Mouse (Mus musculus): Measurements from ENCODE around the gene Rhebl1. TPM values are rescaled to one million over a fixed set of nuclear protein-coding genes. Genes with fewer than 3 reads are reported as not detected.
"Not testable (repeated sequence)": the region's sequence is repeated elsewhere in the genome, so short reads cannot be mapped to it uniquely, and the experiment has no call there.

The Rhebl1 gene
- polyA plus RNA-seq, 1 experiment from 2014 or later: 6.1 TPM

DNA sequence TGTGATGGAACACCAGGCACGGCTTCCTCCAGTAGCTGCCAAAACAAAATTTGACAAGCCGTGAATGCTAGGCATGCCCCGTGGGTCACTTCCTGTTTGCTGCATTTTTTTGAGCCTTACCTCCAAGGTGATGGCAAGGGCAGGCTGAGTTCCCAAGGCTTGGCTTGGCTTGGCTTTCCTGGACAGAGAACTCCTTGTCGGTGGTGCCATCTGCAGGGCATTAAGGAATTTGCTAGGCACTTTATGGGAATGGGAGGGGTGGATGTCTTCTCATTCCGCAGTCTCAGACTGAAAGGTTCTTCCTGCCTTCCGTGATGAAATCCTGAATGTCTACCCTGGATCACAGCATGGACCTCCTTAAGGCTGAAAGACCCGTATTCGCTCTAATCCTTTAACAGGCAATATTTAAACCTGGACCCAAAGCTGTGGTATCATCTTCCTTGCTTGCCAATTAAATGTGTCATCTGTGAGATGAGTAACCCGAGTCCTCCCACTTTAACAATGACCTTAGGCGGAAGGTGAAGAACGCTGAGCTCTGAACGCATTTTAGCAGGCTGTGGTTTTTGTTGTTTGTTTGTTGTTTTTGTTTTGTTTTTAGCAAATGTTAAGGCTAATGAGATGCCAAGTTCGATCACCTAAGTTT lies 34.4 kb upstream of the Rhebl1 start:
- WGBS: 16% methylated on average over 13 of the region's 13 CpGs
- peak overlapping the region; percentile 44 for H3K4me2 ChIP-seq
- peaks cover 10% of the 10 kb centered on the region; the same call in 1 of the 2 replicates for H3K4me1 ChIP-seq (replicated peaks)
- H3K9ac ChIP-seq: no peak overlapping the region
- peak overlapping the region; percentile 16; the same call in 1 of the 2 replicates for H3K27ac ChIP-seq (ENCODE audit: poor library complexity, severe bottlenecking)
- H3K4me3 ChIP-seq: no peak overlapping the region
- peak; percentile 76 for ATAC-seq (ENCODE audit: insufficient number of reproducible peaks, low FRiP score)
- peaks cover 15% of the 10 kb centered on the region for H3K36me3 ChIP-seq
- no peaks in the 10 kb centered on the region for H3K9me3 ChIP-seq (replicated peaks)
- H3K27me3 ChIP-seq (replicated peaks): no peaks in the 10 kb centered on the region

- no peak overlapping the region for H3K9ac ChIP-seq
- no peak overlapping the region for H3K4me2 ChIP-seq
- 85% methylated on average over 5 of the region's 5 CpGs for WGBS
- H3K27ac ChIP-seq (ENCODE audit: poor library complexity, severe bottlenecking): no peak overlapping the region
- ATAC-seq (ENCODE audit: insufficient number of reproducible peaks, low FRiP score): no peak
- H3K27me3 ChIP-seq (replicated peaks): no peaks in the 10 kb centered on the region
- H3K4me3 ChIP-seq: no peak overlapping the region
- peaks cover 10% of the 10 kb centered on the region; the same call in 1 of the 2 replicates for H3K4me1 ChIP-seq (replicated peaks)
- peaks cover 11% of the 10 kb centered on the region for H3K36me3 ChIP-seq
- no peaks in the 10 kb centered on the region for H3K9me3 ChIP-seq (replicated peaks)
These were observed 33.2 kb upstream of the Rhebl1 start for GRCm38 (mm10) chr15:98927566-98927965.

GRCm38 (mm10) chr15:98924682-98925081 lies 30.3 kb upstream of the Rhebl1 start:
- Histone ChIP-seq H3K4me1 (replicated peaks) (0 out of 2 replicates have a peak, but pooled peaks cover 6% of the 10 kb centered on the region), H3K4me2 (no peak overlapping the region), H3K9me3 (replicated peaks) (no peaks in the 10 kb centered on the region), H3K36me3 (no peaks in the 10 kb centered on the region), H3K9ac (no peak overlapping the region), H3K27ac (ENCODE audit: poor library complexity, severe bottlenecking) (no peak overlapping the region), H3K27me3 (replicated peaks) (no peaks in the 10 kb centered on the region), H3K4me3 (no peak overlapping the region)
- no peak for ATAC-seq (ENCODE audit: insufficient number of reproducible peaks, low FRiP score)
- 62% methylated on average over 3 of the region's 3 CpGs for WGBS

DNA sequence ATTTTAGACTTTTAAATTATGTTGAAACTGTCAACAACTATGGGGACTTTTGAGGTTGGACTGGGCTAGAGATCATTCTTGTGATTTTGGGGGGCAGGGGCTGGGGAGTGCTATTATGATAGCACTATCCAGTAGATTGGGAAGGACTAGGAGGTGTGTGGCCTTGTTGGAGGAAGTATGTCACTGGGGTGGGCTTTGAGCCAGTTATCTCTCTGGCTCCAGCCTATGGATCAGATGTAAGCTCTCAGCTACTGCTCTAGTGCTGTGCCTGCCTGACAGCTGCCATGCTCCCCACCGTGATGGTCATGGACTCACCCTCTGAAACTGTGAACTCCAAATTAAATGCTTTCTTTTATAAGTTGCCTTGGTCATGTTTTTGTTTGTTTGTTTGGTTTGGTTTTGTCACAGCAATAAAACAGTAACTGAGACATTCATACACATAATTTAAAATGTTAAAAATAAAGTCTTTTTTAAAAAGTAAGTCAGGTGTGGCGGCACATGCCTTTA lies 28.7 kb upstream of the Rhebl1 start:
- Histone ChIP-seq H3K27me3 (replicated peaks) (no peaks in the 10 kb centered on the region), H3K4me1 (replicated peaks) (no peaks in the 10 kb centered on the region), H3K9ac (no peak overlapping the region), H3K4me2 (no peak overlapping the region), H3K36me3 (no peaks in the 10 kb centered on the region), H3K27ac (ENCODE audit: poor library complexity, severe bottlenecking) (no peak overlapping the region), H3K4me3 (no peak overlapping the region), H3K9me3 (replicated peaks) (no peaks in the 10 kb centered on the region)
- no peak for ATAC-seq (ENCODE audit: insufficient number of reproducible peaks, low FRiP score)
- 75% methylated on average over 2 of the region's 2 CpGs for WGBS

GRCm38 (mm10) chr15:98922581-98922980 lies 28.2 kb upstream of the Rhebl1 start:
- 50% methylated on average over 3 of the region's 3 CpGs for WGBS
- Histone ChIP-seq H3K4me1 (replicated peaks) (no peaks in the 10 kb centered on the region), H3K27ac (ENCODE audit: poor library complexity, severe bottlenecking) (no peak overlapping the region), H3K9me3 (replicated peaks) (no peaks in the 10 kb centered on the region), H3K9ac (no peak overlapping the region), H3K36me3 (no peaks in the 10 kb centered on the region), H3K4me3 (no peak overlapping the region), H3K4me2 (no peak overlapping the region), H3K27me3 (replicated peaks) (no peaks in the 10 kb centered on the region)
- ATAC-seq (ENCODE audit: insufficient number of reproducible peaks, low FRiP score): no peak

GRCm38 (mm10) chr15:98921510-98921909 lies 27.2 kb upstream of the Rhebl1 start:
- ATAC-seq (ENCODE audit: insufficient number of reproducible peaks, low FRiP score): no peak
- 82% methylated on average over 5 of the region's 5 CpGs for WGBS
- H3K4me2 ChIP-seq: no peak overlapping the region

GRCm38 (mm10) chr15:98918499-98918895 lies 24.2 kb upstream of the Rhebl1 start:
- Histone ChIP-seq H3K4me2 (peak overlapping the region; percentile 79), H3K4me1 (replicated peaks) (peaks cover 22% of the 10 kb centered on the region), H3K9ac (peak overlapping the region; percentile 74), H3K27ac (ENCODE audit: poor library complexity, severe bottlenecking) (peak overlapping the region; percentile 96), H3K36me3 (peaks cover 10% of the 10 kb centered on the region), H3K4me3 (peak overlapping the region; percentile 83)
- WGBS: 24% methylated on average over 8 of the region's 8 CpGs
- ATAC-seq (ENCODE audit: insufficient number of reproducible peaks, low FRiP score); H3K9me3 ChIP-seq (replicated peaks); H3K27me3 ChIP-seq (replicated peaks): not testable (repeated sequence)

More at GRCm38 (mm10) chr15:98921510-98921909, 27.2 kb upstream of the Rhebl1 start:
- Histone ChIP-seq H3K27me3 (replicated peaks) (no peaks in the 10 kb centered on the region), H3K9ac (no peak overlapping the region), H3K4me3 (no peak overlapping the region), H3K9me3 (replicated peaks) (no peaks in the 10 kb centered on the region), H3K27ac (ENCODE audit: poor library complexity, severe bottlenecking) (no peak overlapping the region), H3K4me1 (replicated peaks) (peaks cover 5% of the 10 kb centered on the region), H3K36me3 (no peaks in the 10 kb centered on the region)

- no peaks in the 10 kb centered on the region for H3K9me3 ChIP-seq (replicated peaks)
- peak within 1 kb of the TSS; percentile 79 for H3K4me2 ChIP-seq
- H3K36me3 ChIP-seq: peaks cover 17% of the 10 kb centered on the region
- peaks cover 22% of the 10 kb centered on the region for H3K4me1 ChIP-seq (replicated peaks)
- peak within 1 kb of the TSS; percentile 96 for H3K27ac ChIP-seq (ENCODE audit: poor library complexity, severe bottlenecking)
- H3K4me3 ChIP-seq: peak within 1 kb of the TSS; percentile 83
- under 1% methylated on average over 82 of the region's 82 CpGs for WGBS
- H3K27me3 ChIP-seq (replicated peaks): no peaks in the 10 kb centered on the region
- H3K9ac ChIP-seq: peak within 1 kb of the TSS; percentile 84
- peak; percentile 97 for ATAC-seq (ENCODE audit: insufficient number of reproducible peaks, low FRiP score)
These were observed 23.5 kb upstream of the Rhebl1 start, which contains the start of gene Lmbr1l for GRCm38 (mm10) chr15:98917538-98918498. Lmbr1l (minus strand) TSS chr15:98918231.

DNA sequence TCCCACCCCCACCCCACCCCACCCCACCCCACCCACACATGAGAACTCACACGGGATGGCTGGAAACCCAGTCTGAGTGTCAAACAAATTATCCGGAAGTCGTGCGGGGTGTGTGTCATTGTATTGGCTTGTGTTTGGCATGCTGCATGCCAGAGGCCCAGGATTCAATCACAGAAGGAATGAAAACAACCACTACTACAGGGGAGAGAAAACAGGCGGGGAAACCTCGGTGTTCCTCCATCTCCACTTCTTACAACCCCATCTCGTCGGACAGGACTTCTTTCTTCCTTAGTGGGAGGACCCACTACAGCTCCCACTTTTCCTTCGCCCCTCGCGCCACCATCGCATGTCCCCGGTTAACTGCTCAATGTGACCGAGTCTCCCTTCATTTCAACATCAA lies 22.8 kb upstream of the Rhebl1 start:
- H3K9me3 ChIP-seq (replicated peaks): no peaks in the 10 kb centered on the region
- ATAC-seq (ENCODE audit: insufficient number of reproducible peaks, low FRiP score): no peak
- H3K36me3 ChIP-seq: peaks cover 25% of the 10 kb centered on the region
- no peaks in the 10 kb centered on the region for H3K27me3 ChIP-seq (replicated peaks)
- H3K4me3 ChIP-seq: peak overlapping the region; percentile 83
- H3K9ac ChIP-seq: peak overlapping the region; percentile 84
- peaks cover 22% of the 10 kb centered on the region for H3K4me1 ChIP-seq (replicated peaks)
- under 1% methylated on average over 14 of the region's 14 CpGs for WGBS
- peak overlapping the region; percentile 96 for H3K27ac ChIP-seq (ENCODE audit: poor library complexity, severe bottlenecking)
- peak overlapping the region; percentile 79 for H3K4me2 ChIP-seq

GRCm38 (mm10) chr15:98916016-98916415 lies 21.7 kb upstream of the Rhebl1 start:
- Histone ChIP-seq H3K4me1 (replicated peaks) (peaks cover 22% of the 10 kb centered on the region), H3K27me3 (replicated peaks) (no peaks in the 10 kb centered on the region), H3K9ac (peak overlapping the region; percentile 84; the same call in 1 of the 2 replicates), H3K9me3 (replicated peaks) (no peaks in the 10 kb centered on the region), H3K36me3 (peaks cover 35% of the 10 kb centered on the region), H3K4me3 (0 out of 2 replicates have a peak overlapping the region, but pooled peaks have one; percentile 83), H3K27ac (ENCODE audit: poor library complexity, severe bottlenecking) (no peak overlapping the region), H3K4me2 (peak overlapping the region; percentile 79)
- WGBS: 87% methylated on average over 4 of the region's 4 CpGs
- no peak for ATAC-seq (ENCODE audit: insufficient number of reproducible peaks, low FRiP score)

DNA sequence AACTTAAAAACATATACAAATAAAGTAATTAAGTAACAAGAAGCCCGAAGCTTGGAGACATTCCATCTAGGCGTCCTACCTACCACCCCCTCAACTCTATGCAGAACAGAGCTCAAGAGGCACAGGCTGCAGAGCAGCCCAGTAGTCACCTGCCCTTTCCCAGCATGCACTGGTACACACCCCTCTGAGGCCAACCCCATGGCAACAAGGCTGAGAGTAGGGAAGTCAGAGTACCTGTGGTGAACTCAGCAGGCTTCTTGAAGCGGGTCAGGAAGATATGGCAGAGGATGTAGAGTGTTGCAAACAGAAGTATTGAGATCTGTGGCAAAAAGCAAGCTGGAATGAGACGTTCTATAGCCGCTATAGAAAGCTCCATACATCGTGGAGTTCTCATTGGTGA lies 20.6 kb upstream of the Rhebl1 start:
- Histone ChIP-seq H3K27me3 (replicated peaks) (no peaks in the 10 kb centered on the region), H3K9ac (no peak overlapping the region), H3K9me3 (replicated peaks) (no peaks in the 10 kb centered on the region), H3K4me2 (no peak overlapping the region), H3K27ac (ENCODE audit: poor library complexity, severe bottlenecking) (no peak overlapping the region), H3K36me3 (peaks cover 46% of the 10 kb centered on the region), H3K4me1 (replicated peaks) (peaks cover 22% of the 10 kb centered on the region), H3K4me3 (no peak overlapping the region)
- no peak for ATAC-seq (ENCODE audit: insufficient number of reproducible peaks, low FRiP score)
- 91% methylated on average over 6 of the region's 6 CpGs for WGBS

Data from heart, embryonic 12.5 days (tissue).